Mouse (Mus musculus): ENCODE measurements around the gene Taf12. TPM values are rescaled to one million over a fixed set of nuclear protein-coding genes. Genes with fewer than 3 reads are reported as not detected.

Taf12 gene
- polyA plus RNA-seq (2014; fragmentation: Nextera tagmentation; extraction: Ambion mirVana) = 39.8 and 40.2 TPM in 2 replicates

- peak within 1 kb of the TSS; percentile 80 for H3K9ac ChIP-seq (replicated peaks; ENCODE audit: low read depth, low read length)
- WGBS = under 1% methylated on average over 43 of the region's 48 CpGs
Observed at GRCm38 (mm10) chr4:132274156-132274862, at the start of gene Taf12. Gene Taf12, plus strand, starts transcription at chr4:132274375.

GRCm38 (mm10) chr4:132230422-132230821 lies 43.8 kb upstream of the Taf12 start:
- Histone ChIP-seq H3K9ac (replicated peaks; ENCODE audit: low read depth, low read length) (no peak overlapping the region), H3K27ac (ENCODE audit: low read depth, low read length) (no peak overlapping the region), H3K27me3 (ENCODE audit: control insufficient read depth, insufficient read depth, low read length) (no peaks in the 10 kb centered on the region), H3K4me3 (ENCODE audit: low read depth, low read length) (no peak overlapping the region), H3K9me3 (ENCODE audit: control insufficient read depth, low read length) (no peaks in the 10 kb centered on the region), H3K36me3 (ENCODE audit: control insufficient read depth, insufficient read depth, low read length) (peaks cover 74% of the 10 kb centered on the region), H3K4me1 (ENCODE audit: control insufficient read depth, insufficient read depth, low read length) (no peaks in the 10 kb centered on the region), H3K4me2 (ENCODE audit: low read depth, low read length) (no peak overlapping the region)
- 97% methylated on average over 5 of the region's 5 CpGs for whole genome bisulfite sequencing
- ATAC-seq (ENCODE audit: low read depth) = no peak

More at GRCm38 (mm10) chr4:132274156-132274862, at the start of gene Taf12:
- peak; percentile 90 for ATAC-seq (ENCODE audit: low read depth)
- Histone ChIP-seq H3K27ac (ENCODE audit: low read depth, low read length) (peak within 1 kb of the TSS; percentile 79), H3K4me2 (ENCODE audit: low read depth, low read length) (peak within 1 kb of the TSS; percentile 61), H3K4me1 (ENCODE audit: control insufficient read depth, insufficient read depth, low read length) (peaks cover 4% of the 10 kb centered on the region), H3K36me3 (ENCODE audit: control insufficient read depth, insufficient read depth, low read length) (no peaks in the 10 kb centered on the region), H3K9me3 (ENCODE audit: control insufficient read depth, low read length) (no peaks in the 10 kb centered on the region), H3K27me3 (ENCODE audit: control insufficient read depth, insufficient read depth, low read length) (no peaks in the 10 kb centered on the region), H3K4me3 (ENCODE audit: low read depth, low read length) (peak within 1 kb of the TSS; percentile 65)

- Histone ChIP-seq H3K9ac (replicated peaks; ENCODE audit: low read depth, low read length) (no peak overlapping the region), H3K4me1 (ENCODE audit: control insufficient read depth, insufficient read depth, low read length) (no peaks in the 10 kb centered on the region), H3K36me3 (ENCODE audit: control insufficient read depth, insufficient read depth, low read length) (peaks cover 63% of the 10 kb centered on the region), H3K9me3 (ENCODE audit: control insufficient read depth, low read length) (no peaks in the 10 kb centered on the region), H3K27me3 (ENCODE audit: control insufficient read depth, insufficient read depth, low read length) (no peaks in the 10 kb centered on the region), H3K27ac (ENCODE audit: low read depth, low read length) (no peak overlapping the region), H3K4me3 (ENCODE audit: low read depth, low read length) (no peak overlapping the region), H3K4me2 (ENCODE audit: low read depth, low read length) (no peak overlapping the region)
- 99% methylated on average over 8 of the region's 8 CpGs for WGBS
- no peak for ATAC-seq (ENCODE audit: low read depth)
Observed at GRCm38 (mm10) chr4:132234710-132235109, 39.5 kb upstream of the Taf12 start.

DNA sequence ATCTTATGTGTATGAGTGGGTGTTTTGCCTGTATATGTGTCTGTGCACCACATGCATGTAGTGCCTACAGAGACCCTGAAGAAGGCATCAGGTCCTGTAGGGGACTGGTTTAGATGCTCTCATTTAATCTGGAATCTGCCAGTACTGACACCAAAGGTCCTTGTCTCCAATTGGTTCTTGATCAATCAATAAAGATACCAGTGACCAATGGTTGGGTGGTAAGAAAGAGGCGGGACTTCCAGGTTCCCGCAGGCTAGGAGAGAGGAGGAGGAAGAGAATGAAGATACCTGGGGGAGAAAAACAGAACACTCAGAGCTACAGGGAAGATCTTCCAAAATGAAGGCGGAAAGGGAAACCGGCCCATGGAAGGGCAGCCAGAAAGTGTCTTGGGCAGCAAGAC lies 35.8 kb upstream of the Taf12 start:
- peaks cover 47% of the 10 kb centered on the region for H3K36me3 ChIP-seq (ENCODE audit: control insufficient read depth, insufficient read depth, low read length)
- no peaks in the 10 kb centered on the region for H3K27me3 ChIP-seq (ENCODE audit: control insufficient read depth, insufficient read depth, low read length)
- H3K4me2 ChIP-seq (ENCODE audit: low read depth, low read length) = no peak overlapping the region
- no peak overlapping the region for H3K4me3 ChIP-seq (ENCODE audit: low read depth, low read length)
- no peaks in the 10 kb centered on the region for H3K9me3 ChIP-seq (ENCODE audit: control insufficient read depth, low read length)
- no peak overlapping the region for H3K9ac ChIP-seq (replicated peaks; ENCODE audit: low read depth, low read length)
- no peak overlapping the region for H3K27ac ChIP-seq (ENCODE audit: low read depth, low read length)
- ATAC-seq (ENCODE audit: low read depth) = no peak
- 89% methylated on average over 4 of the region's 4 CpGs for WGBS
- no peaks in the 10 kb centered on the region for H3K4me1 ChIP-seq (ENCODE audit: control insufficient read depth, insufficient read depth, low read length)

GRCm38 (mm10) chr4:132240367-132240766 lies 33.8 kb upstream of the Taf12 start:
- Histone ChIP-seq H3K4me2 (ENCODE audit: low read depth, low read length) (no peak overlapping the region), H3K27me3 (ENCODE audit: control insufficient read depth, insufficient read depth, low read length) (no peaks in the 10 kb centered on the region), H3K4me3 (ENCODE audit: low read depth, low read length) (no peak overlapping the region), H3K9ac (replicated peaks; ENCODE audit: low read depth, low read length) (no peak overlapping the region), H3K27ac (ENCODE audit: low read depth, low read length) (no peak overlapping the region), H3K36me3 (ENCODE audit: control insufficient read depth, insufficient read depth, low read length) (peaks cover 39% of the 10 kb centered on the region), H3K9me3 (ENCODE audit: control insufficient read depth, low read length) (no peaks in the 10 kb centered on the region), H3K4me1 (ENCODE audit: control insufficient read depth, insufficient read depth, low read length) (no peaks in the 10 kb centered on the region)
- 93% methylated on average over 3 of the region's 3 CpGs for WGBS
- ATAC-seq (ENCODE audit: low read depth) = no peak

GRCm38 (mm10) chr4:132241208-132241607 lies 33.0 kb upstream of the Taf12 start:
- Histone ChIP-seq H3K9me3 (ENCODE audit: control insufficient read depth, low read length) (no peaks in the 10 kb centered on the region), H3K9ac (replicated peaks; ENCODE audit: low read depth, low read length) (no peak overlapping the region), H3K4me1 (ENCODE audit: control insufficient read depth, insufficient read depth, low read length) (no peaks in the 10 kb centered on the region), H3K27ac (ENCODE audit: low read depth, low read length) (no peak overlapping the region), H3K4me2 (ENCODE audit: low read depth, low read length) (no peak overlapping the region), H3K4me3 (ENCODE audit: low read depth, low read length) (no peak overlapping the region), H3K36me3 (ENCODE audit: control insufficient read depth, insufficient read depth, low read length) (peaks cover 36% of the 10 kb centered on the region), H3K27me3 (ENCODE audit: control insufficient read depth, insufficient read depth, low read length) (no peaks in the 10 kb centered on the region)
- ATAC-seq (ENCODE audit: low read depth) = no peak
- WGBS = 100% methylated on average over 3 of the region's 3 CpGs

DNA sequence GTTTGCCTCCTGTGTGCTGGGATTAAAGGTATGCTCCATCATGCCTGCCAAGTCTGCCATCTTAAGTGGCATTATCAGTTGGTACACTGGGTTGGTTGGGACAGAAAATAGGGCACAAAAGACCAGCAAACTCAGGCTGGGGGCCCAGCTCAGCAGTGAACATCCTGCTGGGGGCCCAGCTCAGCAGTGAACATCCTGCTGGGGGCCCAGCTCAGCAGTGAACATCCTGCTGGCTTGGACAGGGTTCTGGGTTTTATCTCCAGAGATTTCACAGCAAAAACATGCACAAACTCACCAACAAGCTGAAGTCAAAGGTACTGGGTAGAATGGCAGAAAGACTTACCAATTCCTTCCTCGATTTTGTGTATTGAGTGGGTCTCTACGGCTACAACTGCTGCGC lies 28.5 kb upstream of the Taf12 start:
- H3K4me3 ChIP-seq (ENCODE audit: low read depth, low read length) = no peak overlapping the region
- WGBS = 98% methylated on average over 3 of the region's 3 CpGs
- no peak overlapping the region for H3K9ac ChIP-seq (replicated peaks; ENCODE audit: low read depth, low read length)
- H3K36me3 ChIP-seq (ENCODE audit: control insufficient read depth, insufficient read depth, low read length) = peaks cover 29% of the 10 kb centered on the region
- H3K27me3 ChIP-seq (ENCODE audit: control insufficient read depth, insufficient read depth, low read length) = no peaks in the 10 kb centered on the region
- H3K4me1 ChIP-seq (ENCODE audit: control insufficient read depth, insufficient read depth, low read length) = no peaks in the 10 kb centered on the region
- no peaks in the 10 kb centered on the region for H3K9me3 ChIP-seq (ENCODE audit: control insufficient read depth, low read length)
- H3K27ac ChIP-seq (ENCODE audit: low read depth, low read length) = no peak overlapping the region
- no peak overlapping the region for H3K4me2 ChIP-seq (ENCODE audit: low read depth, low read length)
- ATAC-seq (ENCODE audit: low read depth) = no peak

GRCm38 (mm10) chr4:132247451-132247997 lies 26.7 kb upstream of the Taf12 start:
- no peak for ATAC-seq (ENCODE audit: low read depth)
- Histone ChIP-seq H3K4me1 (ENCODE audit: control insufficient read depth, insufficient read depth, low read length) (no peaks in the 10 kb centered on the region), H3K9me3 (ENCODE audit: control insufficient read depth, low read length) (no peaks in the 10 kb centered on the region), H3K4me2 (ENCODE audit: low read depth, low read length) (no peak overlapping the region), H3K9ac (replicated peaks; ENCODE audit: low read depth, low read length) (no peak overlapping the region), H3K27me3 (ENCODE audit: control insufficient read depth, insufficient read depth, low read length) (no peaks in the 10 kb centered on the region), H3K4me3 (ENCODE audit: low read depth, low read length) (no peak overlapping the region), H3K27ac (ENCODE audit: low read depth, low read length) (no peak overlapping the region), H3K36me3 (ENCODE audit: control insufficient read depth, insufficient read depth, low read length) (peaks cover 29% of the 10 kb centered on the region)
- WGBS = 86% methylated on average over 5 of the region's 5 CpGs

- Histone ChIP-seq H3K4me1 (ENCODE audit: control insufficient read depth, insufficient read depth, low read length) (no peaks in the 10 kb centered on the region), H3K36me3 (ENCODE audit: control insufficient read depth, insufficient read depth, low read length) (peaks cover 17% of the 10 kb centered on the region), H3K9ac (replicated peaks; ENCODE audit: low read depth, low read length) (no peak overlapping the region), H3K4me3 (ENCODE audit: low read depth, low read length) (no peak overlapping the region), H3K9me3 (ENCODE audit: control insufficient read depth, low read length) (no peaks in the 10 kb centered on the region), H3K4me2 (ENCODE audit: low read depth, low read length) (no peak overlapping the region), H3K27me3 (ENCODE audit: control insufficient read depth, insufficient read depth, low read length) (no peaks in the 10 kb centered on the region), H3K27ac (ENCODE audit: low read depth, low read length) (no peak overlapping the region)
- 94% methylated on average over 9 of the region's 9 CpGs for WGBS
- no peak for ATAC-seq (ENCODE audit: low read depth)
Observed at GRCm38 (mm10) chr4:132251596-132251995, 22.6 kb upstream of the Taf12 start.
